Mouse (Mus musculus): ENCODE data around the gene Lama5. TPM values are rescaled to one million over a fixed set of nuclear protein-coding genes. Genes with fewer than 3 reads are reported as not detected.
A peak's percentile ranks its signal among the peaks of the same experiment; 100 is the strongest.

Gene Lama5
- polyA plus RNA-seq, 1 experiment = 7.0 TPM

DNA sequence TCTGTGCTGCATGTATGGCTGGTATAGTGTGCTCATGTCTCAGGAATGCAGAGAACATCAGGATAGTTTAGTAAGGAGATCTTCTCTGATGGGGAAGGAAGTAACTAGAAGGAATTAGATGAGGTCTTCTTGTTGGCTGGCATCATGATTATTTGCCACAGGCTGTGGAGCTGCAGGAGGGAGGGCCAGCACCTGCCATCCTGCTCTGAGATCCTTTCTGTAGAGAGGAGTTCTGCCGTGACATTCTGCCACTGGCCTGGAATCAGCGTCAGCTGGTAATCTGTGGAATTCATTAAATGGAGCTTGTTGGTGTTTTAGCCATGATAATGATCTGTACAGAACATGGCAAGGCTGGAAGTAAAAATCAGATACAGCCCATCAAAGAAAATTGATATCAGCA, 79.6 kb downstream of the Lama5 start:
- DNase-seq = peak; percentile 67 to 85
- peak overlapping the region; percentile 98 for H3K27ac ChIP-seq (ENCODE audit: insufficient read depth, low read length)
- WGBS = 11% methylated on average over 2 of the region's 2 CpGs
- no peak overlapping the region for H3K4me3 ChIP-seq (replicated peaks; ENCODE audit: insufficient read depth, low read depth, low read length)
- H3K27me3 ChIP-seq (ENCODE audit: control insufficient read depth, insufficient read depth, low read length) = no peaks in the 10 kb centered on the region
- TF ChIP-seq CTCF (IDR thresholded peaks at IDR 0.05; ENCODE audit: borderline replicate concordance, insufficient read depth, low read depth, low read length) (no peak), POLR2A (IDR thresholded peaks at IDR 0.05; ENCODE audit: borderline replicate concordance, insufficient read depth, low read length) (no peak)
- peaks cover 35% of the 10 kb centered on the region for H3K4me1 ChIP-seq (ENCODE audit: control insufficient read depth, insufficient read depth, low read length)

- Histone ChIP-seq H3K4me3 (replicated peaks; ENCODE audit: insufficient read depth, low read depth, low read length) (no peak overlapping the region), H3K27me3 (ENCODE audit: control insufficient read depth, insufficient read depth, low read length) (no peaks in the 10 kb centered on the region), H3K27ac (ENCODE audit: insufficient read depth, low read length) (no peak overlapping the region), H3K4me1 (ENCODE audit: control insufficient read depth, insufficient read depth, low read length) (peaks cover 5% of the 10 kb centered on the region)
- TF ChIP-seq CTCF (IDR thresholded peaks at IDR 0.05; ENCODE audit: borderline replicate concordance, insufficient read depth, low read depth, low read length) (no peak), POLR2A (IDR thresholded peaks at IDR 0.05; ENCODE audit: borderline replicate concordance, insufficient read depth, low read length) (no peak)
- 88% methylated on average over 5 of the region's 5 CpGs for WGBS
- no peak for DNase-seq
These were observed 90.2 kb downstream of the Lama5 start for GRCm38 (mm10) chr2:180135414-180135813.

DNA sequence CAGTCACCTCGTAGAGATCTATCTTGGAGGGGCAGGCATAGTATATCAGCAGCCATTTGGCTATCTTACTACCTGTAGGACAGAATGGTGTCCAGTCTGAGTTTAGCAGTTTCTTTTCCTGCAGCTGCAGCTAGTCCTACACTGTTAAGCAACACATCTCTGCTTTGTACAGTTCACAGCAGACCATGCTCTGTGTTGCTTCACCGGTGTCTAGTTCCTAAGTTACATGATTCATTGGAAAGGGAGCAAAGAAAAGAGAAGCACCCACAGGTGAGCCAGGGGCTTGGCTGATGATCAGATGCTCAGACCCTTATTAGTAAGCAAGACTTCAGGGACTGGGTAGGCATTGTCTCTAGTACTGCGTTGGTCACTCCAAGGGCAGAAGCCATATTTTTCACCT, 91.7 kb downstream of the Lama5 start:
- H3K4me3 ChIP-seq (replicated peaks; ENCODE audit: insufficient read depth, low read depth, low read length) = no peak overlapping the region
- DNase-seq = no peak
- no peak overlapping the region for H3K27ac ChIP-seq (ENCODE audit: insufficient read depth, low read length)
- no peaks in the 10 kb centered on the region for H3K27me3 ChIP-seq (ENCODE audit: control insufficient read depth, insufficient read depth, low read length)
- peaks cover 5% of the 10 kb centered on the region for H3K4me1 ChIP-seq (ENCODE audit: control insufficient read depth, insufficient read depth, low read length)
- TF ChIP-seq CTCF (IDR thresholded peaks at IDR 0.05; ENCODE audit: borderline replicate concordance, insufficient read depth, low read depth, low read length) = no peak
- no peak for TF ChIP-seq POLR2A (IDR thresholded peaks at IDR 0.05; ENCODE audit: borderline replicate concordance, insufficient read depth, low read length)
- 72% methylated on average over 3 of the region's 3 CpGs for WGBS

GRCm38 (mm10) chr2:180133231-180133630, 92.4 kb downstream of the Lama5 start:
- Histone ChIP-seq H3K27me3 (ENCODE audit: control insufficient read depth, insufficient read depth, low read length) (no peaks in the 10 kb centered on the region), H3K27ac (ENCODE audit: insufficient read depth, low read length) (no peak overlapping the region), H3K4me1 (ENCODE audit: control insufficient read depth, insufficient read depth, low read length) (peaks cover 6% of the 10 kb centered on the region), H3K4me3 (replicated peaks; ENCODE audit: insufficient read depth, low read depth, low read length) (no peak overlapping the region)
- DNase-seq = no peak
- TF ChIP-seq POLR2A (IDR thresholded peaks at IDR 0.05; ENCODE audit: borderline replicate concordance, insufficient read depth, low read length) (no peak), CTCF (IDR thresholded peaks at IDR 0.05; ENCODE audit: borderline replicate concordance, insufficient read depth, low read depth, low read length) (no peak)
- WGBS = 96% methylated on average over 4 of the region's 4 CpGs

DNA sequence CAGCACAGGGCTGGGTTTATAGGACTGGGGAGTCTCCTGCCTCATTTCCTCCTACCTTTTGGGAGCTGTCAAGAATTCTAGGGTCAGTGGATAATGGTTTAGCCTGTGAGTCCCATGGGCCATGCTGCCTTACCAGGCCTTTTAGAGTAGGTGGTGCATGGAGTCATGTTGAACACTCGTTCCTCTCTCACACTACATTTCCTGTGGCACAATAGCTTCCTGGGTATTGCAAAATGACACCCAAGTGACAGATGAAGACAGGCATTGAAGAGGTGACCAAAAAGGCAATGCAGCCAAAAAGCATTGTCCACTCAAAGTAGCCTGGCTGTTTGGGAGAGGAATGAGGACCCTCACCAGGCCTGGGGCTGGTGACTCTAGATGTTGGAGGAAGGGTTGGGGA, 98.0 kb downstream of the Lama5 start:
- Histone ChIP-seq H3K27me3 (ENCODE audit: control insufficient read depth, insufficient read depth, low read length) (no peaks in the 10 kb centered on the region), H3K4me3 (replicated peaks; ENCODE audit: insufficient read depth, low read depth, low read length) (no peak overlapping the region), H3K27ac (ENCODE audit: insufficient read depth, low read length) (no peak overlapping the region), H3K4me1 (ENCODE audit: control insufficient read depth, insufficient read depth, low read length) (peaks cover 37% of the 10 kb centered on the region)
- no peak for TF ChIP-seq CTCF (IDR thresholded peaks at IDR 0.05; ENCODE audit: borderline replicate concordance, insufficient read depth, low read depth, low read length)
- TF ChIP-seq POLR2A (IDR thresholded peaks at IDR 0.05; ENCODE audit: borderline replicate concordance, insufficient read depth, low read length) = no peak
- DNase-seq = no peak
- WGBS = 32% methylated on average over 1 of the region's 1 CpGs

Other genes with a start within 250 kb of the Lama5 start
- gene Taf4, start 249.2 kb downstream of the Lama5 start, polyA plus RNA-seq (2012; rRNA removed) = 15.2 TPM in 2 replicates
- 77.3 and 79.3 TPM in 2 replicates for gene Lsm14b, start 200.9 kb downstream of the Lama5 start, polyA plus RNA-seq (2012; rRNA removed)
- gene Psma7, start 183.4 kb downstream of the Lama5 start, polyA plus RNA-seq (2012; rRNA removed) = 248 and 254 TPM in 2 replicates
- 27.0 and 28.1 TPM in 2 replicates for gene Ss18l1, start 183.3 kb downstream of the Lama5 start, polyA plus RNA-seq (2012; rRNA removed)
- 28.5 and 28.7 TPM in 2 replicates for gene Mtg2, start 155.3 kb downstream of the Lama5 start, polyA plus RNA-seq (2012; rRNA removed)
- 21.1 and 25.4 TPM in 2 replicates for gene Hrh3, start 121.4 kb downstream of the Lama5 start, polyA plus RNA-seq (2012; rRNA removed)
- 64.3 and 69.6 TPM in 2 replicates for gene Osbpl2, start 106.6 kb downstream of the Lama5 start, polyA plus RNA-seq (2012; rRNA removed)
- 111 and 114 TPM in 2 replicates for gene Adrm1, start 54.4 kb downstream of the Lama5 start, polyA plus RNA-seq (2012; rRNA removed)
- gene Rps21, start 31.5 kb upstream of the Lama5 start, polyA plus RNA-seq (2012; rRNA removed) = 1,729 and 1,776 TPM in 2 replicates
- gene Cables2, start 47.6 kb upstream of the Lama5 start, polyA plus RNA-seq (2012; rRNA removed) = 46.3 and 51.7 TPM in 2 replicates
- not detected in 2 replicates for gene Rbbp8nl, start 64.0 kb upstream of the Lama5 start, polyA plus RNA-seq (2012; rRNA removed)
- gene Gata5, start 108.8 kb upstream of the Lama5 start, polyA plus RNA-seq (2012; rRNA removed) = not detected in 2 replicates
- 18.6 and 25.3 TPM in 2 replicates for gene Slco4a1, start 230.4 kb upstream of the Lama5 start, polyA plus RNA-seq (2012; rRNA removed)